Mouse (Mus musculus) limb, embryonic 11.5 days (tissue): ENCODE results near the gene Cdkl3. TPM values are rescaled to one million over a fixed set of nuclear protein-coding genes. Genes with fewer than 3 reads are reported as not detected.
"Not testable (repeated sequence)": the region's sequence is repeated elsewhere in the genome, so short reads cannot be mapped to it uniquely, and the experiment has no call there.

Source experiments
- ATAC-seq: fragments of 200-750 bp; cut with Nextera tagmentation; 2 replicates; pipeline ENCODE4 v1.8.0; 2017; ENCODE audit warnings: low read depth; ENCODE audit not compliant: insufficient number of reproducible peaks, low FRiP score, low TSS enrichment
- DNase-seq: peaks from one replicate; pipeline ENCODE4 v3.0.0-alpha.2; 2015; ENCODE audit warnings: low spot score
- H3K27ac ChIP-seq: fragments of 300-500 bp; sonication (generic); replicated peaks from 2 replicates; pipeline ENCODE4 v1.5.1; 2014; ENCODE audit warnings: low read depth, mild to moderate bottlenecking, low read length
- H3K27me3 ChIP-seq: fragments of 300-500 bp; sonication (generic); 2 replicates; pipeline ENCODE4 v1.6.1; 2014; ENCODE audit warnings: mild to moderate bottlenecking, low read length, mixed read lengths; ENCODE audit not compliant: control insufficient read depth, insufficient read depth
- H3K36me3 ChIP-seq: fragments of 300-500 bp; sonication (generic); 2 replicates; pipeline ENCODE4 v1.6.1; 2014; ENCODE audit warnings: mild to moderate bottlenecking, low read length, moderate library complexity, mixed read lengths; ENCODE audit not compliant: control insufficient read depth, insufficient read depth
- H3K4me1 ChIP-seq: fragments of 300-500 bp; sonication (generic); 2 replicates; pipeline ENCODE4 v1.6.1; 2014; ENCODE audit warnings: low read length, mixed read lengths; ENCODE audit not compliant: control insufficient read depth, insufficient read depth
- H3K4me2 ChIP-seq: fragments of 300-500 bp; sonication (generic); 2 replicates; pipeline ENCODE4 v1.6.1; 2014; ENCODE audit warnings: low read depth, mild to moderate bottlenecking, moderate library complexity; ENCODE audit not compliant: severe bottlenecking
- H3K4me3 ChIP-seq: fragments of 300-500 bp; sonication (generic); 2 replicates; pipeline ENCODE4 v1.5.1; 2014; ENCODE audit warnings: low read depth, low read length
- H3K9ac ChIP-seq: fragments of 300-500 bp; sonication (generic); 2 replicates; pipeline ENCODE4 v1.6.1; 2014; ENCODE audit warnings: mild to moderate bottlenecking, low read length
- H3K9me3 ChIP-seq: fragments of 300-500 bp; sonication (generic); 2 replicates; pipeline ENCODE4 v1.6.1; 2016; ENCODE audit warnings: low read length; ENCODE audit not compliant: control insufficient read depth
- WGBS: fragments of 180-500 bp; shearing (Covaris S2); extraction: QIAGEN DNeasy Blood & Tissue Kit; methylation state at CpG from one replicate; pipeline ENCODE4 v1.1.7; 2014; 5-methylcytosine and 5-hydroxymethylcytosine counted together
- polyA plus RNA-seq: library from polyadenylated mRNA; unstranded; fragments of >200 nt; fragmentation: Nextera tagmentation; extraction: Ambion mirVana; gene quantifications from 2 replicates; pipeline ENCODE4 v1.2.1, GENCODE M21; 2014

The Cdkl3 gene
- polyA plus RNA-seq, 1 experiment from 2014 or later, result 9.6 TPM

DNA sequence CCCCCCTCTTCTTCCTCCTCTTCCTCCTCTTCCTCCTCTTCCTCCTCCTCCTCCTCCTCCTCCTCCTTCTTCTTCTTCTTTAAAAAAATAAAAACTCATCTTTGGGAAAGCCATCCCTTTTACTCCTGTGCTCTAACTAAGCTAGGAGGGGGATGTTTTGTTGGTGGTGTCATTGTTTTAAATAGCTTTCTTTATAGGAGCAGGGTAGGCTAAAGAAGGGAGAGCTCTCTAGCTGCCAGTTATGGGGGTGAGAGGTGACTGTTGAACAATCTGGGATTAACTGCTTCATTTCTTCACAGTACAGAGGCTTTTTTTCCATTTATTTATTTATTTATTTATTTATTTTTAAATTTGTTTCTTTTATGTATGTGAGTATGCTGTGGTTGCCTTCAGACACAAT lies 101.5 kb downstream of the Cdkl3 start:
- H3K4me2 ChIP-seq, result no peak overlapping the region

DNA sequence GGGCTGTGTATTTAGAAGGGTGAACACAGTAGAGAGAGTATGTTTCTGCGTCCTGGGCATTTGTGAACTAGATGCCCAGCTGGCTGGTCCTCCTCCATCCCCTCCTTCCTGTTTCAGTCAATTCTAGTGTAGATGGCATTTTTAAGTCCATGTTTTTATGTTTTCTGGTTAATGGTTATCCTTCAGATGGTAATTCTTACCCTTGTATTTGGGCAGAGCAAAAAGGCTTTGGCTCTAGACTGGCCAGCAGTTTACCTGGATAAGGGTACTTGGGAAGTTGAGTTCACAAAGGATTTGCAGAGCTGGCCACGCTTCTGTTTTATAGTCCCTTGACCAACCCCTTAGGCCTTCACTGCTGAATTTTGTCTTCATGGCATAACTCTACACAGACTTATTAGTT lies 102.0 kb downstream of the Cdkl3 start:
- no peaks in the 10 kb centered on the region for H3K27me3 ChIP-seq
- no peak overlapping the region for H3K4me3 ChIP-seq
- no peak for DNase-seq
- no peak overlapping the region for H3K4me2 ChIP-seq
- no peak overlapping the region for H3K27ac ChIP-seq
- peaks cover 4% of the 10 kb centered on the region; the same call in 1 of the 2 replicates for H3K4me1 ChIP-seq
- no peak for ATAC-seq
- no peak overlapping the region for H3K9ac ChIP-seq
- no peaks in the 10 kb centered on the region for H3K9me3 ChIP-seq
- WGBS, result 94% methylated on average over 2 of the region's 2 CpGs
- H3K36me3 ChIP-seq, result no peaks in the 10 kb centered on the region; the same call in 1 of the 2 replicates

More for the DNA sequence above, 101.5 kb downstream of the Cdkl3 start:
- H3K27me3 ChIP-seq, result no peaks in the 10 kb centered on the region
- peaks cover 8% of the 10 kb centered on the region; the same call in 1 of the 2 replicates for H3K4me1 ChIP-seq
- no peaks in the 10 kb centered on the region for H3K9me3 ChIP-seq
- no peak overlapping the region for H3K27ac ChIP-seq
- DNase-seq (no peak), ATAC-seq (no peak)
- H3K36me3 ChIP-seq, result no peaks in the 10 kb centered on the region; the same call in 1 of the 2 replicates
- no peak overlapping the region for H3K9ac ChIP-seq
- H3K4me3 ChIP-seq, result no peak overlapping the region

DNA sequence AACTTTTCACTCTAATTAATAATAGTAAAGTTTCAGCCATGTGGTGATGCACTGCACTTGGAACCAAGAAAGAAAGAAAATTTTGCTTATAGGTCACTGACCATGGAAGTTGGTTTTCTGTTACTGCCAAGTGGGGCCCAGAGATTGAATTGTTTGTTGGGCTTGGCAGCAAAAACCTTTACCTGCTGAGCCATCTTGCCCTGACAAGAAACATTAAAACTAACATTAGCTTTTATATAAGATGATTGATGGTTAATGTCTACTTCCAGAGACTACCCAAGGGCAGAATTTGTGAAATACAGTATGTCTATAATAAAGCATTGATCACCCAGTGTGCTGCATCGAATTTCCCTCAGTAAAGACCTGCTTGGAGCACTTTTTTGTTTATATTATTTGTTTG lies 102.4 kb downstream of the Cdkl3 start:
- ATAC-seq (no peak), DNase-seq (no peak)
- H3K27me3 ChIP-seq, result no peaks in the 10 kb centered on the region
- no peak overlapping the region for H3K4me2 ChIP-seq
- H3K9ac ChIP-seq, result no peak overlapping the region
- H3K4me3 ChIP-seq, result no peak overlapping the region
- no peaks in the 10 kb centered on the region for H3K9me3 ChIP-seq
- no peaks in the 10 kb centered on the region; the same call in 1 of the 2 replicates for H3K4me1 ChIP-seq
- H3K27ac ChIP-seq, result no peak overlapping the region
- no peaks in the 10 kb centered on the region for H3K36me3 ChIP-seq
- WGBS, result 90% methylated on average over 1 of the region's 1 CpGs

DNA sequence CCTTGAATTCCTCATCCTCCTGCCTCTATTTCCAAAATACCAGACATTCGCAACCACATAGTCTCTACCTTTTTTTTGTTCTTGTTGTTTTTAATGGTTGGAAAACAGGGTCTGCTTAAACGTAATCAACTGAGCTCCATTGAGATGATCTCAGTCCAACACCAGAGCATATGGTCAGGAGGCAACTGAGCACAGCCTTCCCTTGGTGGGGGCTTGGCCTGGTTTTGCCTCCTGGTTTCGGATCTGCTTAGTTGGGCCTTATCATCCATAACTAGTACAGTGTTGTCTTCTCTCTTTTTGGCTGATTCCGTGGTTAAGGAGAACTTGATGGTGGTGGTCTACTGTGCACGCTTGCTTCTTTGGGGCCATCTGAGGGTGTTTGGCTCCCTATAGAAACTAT lies 104.8 kb downstream of the Cdkl3 start:
- 92% methylated on average over 5 of the region's 5 CpGs for WGBS
- no peaks in the 10 kb centered on the region for H3K27me3 ChIP-seq
- no peak overlapping the region for H3K9ac ChIP-seq
- H3K4me3 ChIP-seq, result no peak overlapping the region
- no peaks in the 10 kb centered on the region for H3K9me3 ChIP-seq
- no peak overlapping the region for H3K4me2 ChIP-seq
- no peak overlapping the region for H3K27ac ChIP-seq
- DNase-seq (no peak), ATAC-seq (no peak)
- no peaks in the 10 kb centered on the region for H3K4me1 ChIP-seq
- H3K36me3 ChIP-seq, result no peaks in the 10 kb centered on the region

DNA sequence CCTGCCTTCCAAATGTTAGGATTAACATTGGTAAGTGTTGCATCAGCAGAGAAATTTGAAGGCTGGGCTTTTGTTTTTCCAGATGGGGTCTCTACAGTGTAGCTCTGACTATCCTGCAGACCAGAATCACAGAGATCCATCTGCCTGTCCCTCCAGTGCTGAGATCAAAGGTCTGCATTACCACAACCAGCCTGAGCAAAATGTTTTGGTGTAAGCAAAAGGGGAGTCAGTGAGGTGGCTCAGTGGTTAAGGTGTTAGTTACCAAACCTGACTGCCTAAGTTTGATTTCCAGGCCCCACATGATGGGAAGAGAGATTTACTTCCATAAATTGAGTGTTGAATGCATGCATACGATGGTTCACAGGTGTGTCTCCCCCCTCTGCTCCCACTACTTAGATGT lies 105.4 kb downstream of the Cdkl3 start:
- no peak for ATAC-seq
- Histone ChIP-seq H3K4me1 (no peaks in the 10 kb centered on the region), H3K4me3 (no peak overlapping the region), H3K4me2 (no peak overlapping the region), H3K27me3 (no peaks in the 10 kb centered on the region), H3K9ac (no peak overlapping the region), H3K27ac (no peak overlapping the region), H3K36me3 (peaks cover 1% of the 10 kb centered on the region; the same call in 1 of the 2 replicates), H3K9me3 (no peaks in the 10 kb centered on the region)
- 86% methylated on average over 1 of the region's 1 CpGs for WGBS
- no peak for DNase-seq

DNA sequence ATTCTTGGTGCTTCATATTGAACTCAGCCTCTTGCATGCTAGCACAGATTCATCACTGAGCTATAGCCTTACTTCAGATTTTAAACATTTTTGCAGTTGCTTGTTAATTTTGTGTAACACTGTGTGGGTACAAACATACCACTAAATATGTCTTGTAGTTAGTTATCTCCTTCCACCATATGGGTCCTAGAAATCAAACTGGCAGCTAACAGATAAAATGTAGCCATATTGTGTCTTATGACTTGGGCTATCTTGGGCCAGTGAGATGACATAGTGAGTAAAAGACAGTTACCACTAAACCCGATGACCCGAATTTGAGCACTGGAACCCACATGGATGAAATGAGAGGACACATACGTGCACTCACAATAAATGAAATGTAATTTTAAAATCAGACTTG lies 111.5 kb downstream of the Cdkl3 start:
- no peak overlapping the region for H3K9ac ChIP-seq
- DNase-seq (no peak), ATAC-seq (no peak)
- H3K4me1 ChIP-seq, result no peaks in the 10 kb centered on the region
- H3K36me3 ChIP-seq, result peaks cover 36% of the 10 kb centered on the region
- H3K9me3 ChIP-seq, result no peaks in the 10 kb centered on the region; the same call in 1 of the 2 replicates
- WGBS, result 93% methylated on average over 3 of the region's 3 CpGs
- H3K27me3 ChIP-seq, result no peaks in the 10 kb centered on the region
- H3K27ac ChIP-seq, result no peak overlapping the region
- H3K4me3 ChIP-seq, result no peak overlapping the region
- H3K4me2 ChIP-seq, result no peak overlapping the region

DNA sequence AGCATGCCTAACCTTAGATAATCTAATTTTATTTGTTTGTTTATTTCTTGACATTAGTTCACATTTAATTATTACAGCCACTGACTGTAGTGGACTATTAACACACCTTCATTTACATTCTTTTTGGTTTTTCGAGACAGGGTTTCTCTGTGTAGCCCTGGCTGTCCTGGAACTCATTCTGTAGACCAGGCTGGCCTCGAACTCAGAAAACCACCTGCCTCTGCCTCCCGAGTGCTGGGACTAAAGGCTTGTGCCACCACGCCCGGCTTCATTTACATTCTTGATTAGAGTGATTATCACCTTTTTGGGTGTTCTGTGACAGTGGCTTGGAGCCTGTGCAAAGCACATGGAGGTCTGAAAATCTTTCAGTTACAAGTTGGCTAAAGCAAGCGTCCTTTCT lies 112.1 kb downstream of the Cdkl3 start:
- H3K4me1 ChIP-seq, H3K4me2 ChIP-seq, H3K27ac ChIP-seq, H3K9me3 ChIP-seq, H3K4me3 ChIP-seq, H3K9ac ChIP-seq, DNase-seq, ATAC-seq, H3K27me3 ChIP-seq: not testable (repeated sequence)
- peaks cover 39% of the 10 kb centered on the region for H3K36me3 ChIP-seq
- WGBS, result 89% methylated on average over 6 of the region's 6 CpGs

DNA sequence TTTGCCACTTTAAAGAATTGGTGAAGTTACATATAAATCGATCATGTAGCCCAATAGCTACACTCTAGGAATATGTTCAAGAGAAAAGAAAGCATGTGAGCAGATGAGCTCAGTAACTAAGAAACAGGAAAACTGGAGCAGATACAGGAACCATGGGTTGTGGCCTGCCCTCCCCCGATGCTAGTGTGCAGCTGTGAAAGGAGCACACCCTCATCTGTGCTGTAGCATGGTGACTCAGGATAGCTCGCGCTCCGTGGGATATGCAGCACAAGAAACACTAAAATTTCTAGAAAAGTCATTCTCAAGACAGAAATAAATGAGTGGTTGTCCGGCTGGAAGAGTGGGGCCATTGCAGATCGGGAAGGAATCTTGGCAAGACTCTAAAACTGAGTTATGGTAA lies 113.1 kb downstream of the Cdkl3 start:
- no peaks in the 10 kb centered on the region for H3K4me1 ChIP-seq
- no peak overlapping the region for H3K4me3 ChIP-seq
- H3K36me3 ChIP-seq, result peaks cover 46% of the 10 kb centered on the region
- no peak overlapping the region for H3K27ac ChIP-seq
- H3K9ac ChIP-seq, result no peak overlapping the region
- H3K4me2 ChIP-seq, result no peak overlapping the region
- ATAC-seq (no peak), DNase-seq (no peak)
- WGBS, result 96% methylated on average over 7 of the region's 7 CpGs
- no peaks in the 10 kb centered on the region; the same call in 1 of the 2 replicates for H3K9me3 ChIP-seq
- no peaks in the 10 kb centered on the region for H3K27me3 ChIP-seq

DNA sequence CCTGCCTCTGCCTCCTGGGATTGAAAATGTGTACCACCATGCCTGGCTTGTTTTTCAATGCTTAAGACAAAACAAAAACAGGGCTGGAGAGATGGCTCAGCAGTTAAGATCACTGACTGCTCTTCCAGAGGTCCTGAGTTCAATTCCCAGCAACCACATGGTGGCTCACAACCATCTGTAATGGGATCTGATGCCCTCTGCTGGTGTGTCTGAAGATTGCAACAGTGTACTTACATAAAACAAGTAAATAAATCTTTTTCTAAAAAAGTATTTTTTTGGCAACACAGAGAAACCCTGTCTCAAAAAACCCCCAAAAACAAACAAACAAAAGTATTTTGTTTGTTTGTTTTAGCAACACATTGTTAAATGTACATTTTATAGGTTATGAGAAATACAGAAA lies 116.4 kb downstream of the Cdkl3 start:
- not testable (repeated sequence) for ATAC-seq, H3K4me1 ChIP-seq, H3K9ac ChIP-seq, DNase-seq, H3K9me3 ChIP-seq, H3K4me3 ChIP-seq, H3K27ac ChIP-seq, H3K27me3 ChIP-seq, H3K4me2 ChIP-seq
- H3K36me3 ChIP-seq, result peaks cover 51% of the 10 kb centered on the region
